Mouse (Mus musculus) heart, postnatal 0 days (tissue): ENCODE results near the gene Slc16a10.

ENCODE experiments used
- CTCF ChIP-seq: IDR thresholded peaks from 2 replicates; pipeline ENCODE4 v1.5.1; 2016; ENCODE audit warnings: antibody characterized with exemption, control low read depth, low read depth
- EP300 ChIP-seq: IDR thresholded peaks from 2 replicates; pipeline ENCODE4 v1.6.1; 2016; ENCODE audit warnings: antibody characterized with exemption, low read depth

DNA sequence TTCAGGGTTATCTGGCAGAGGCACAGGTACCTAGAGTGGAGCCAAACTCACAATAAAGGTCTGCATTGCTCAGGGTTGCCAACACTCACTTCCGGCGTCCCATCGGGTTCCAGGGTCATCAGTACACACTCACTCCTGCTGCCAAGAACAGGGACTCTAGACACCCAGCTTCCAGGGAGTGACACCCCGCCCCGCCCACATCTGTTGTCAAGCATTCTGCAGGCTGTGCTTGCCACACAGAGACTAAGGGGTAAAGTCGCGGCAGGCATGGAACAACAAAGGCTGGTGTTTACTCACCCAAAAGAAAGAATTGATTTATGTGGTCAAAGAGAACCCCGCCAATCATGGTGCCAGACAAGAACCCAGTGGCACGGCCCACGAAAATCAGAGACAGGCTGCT is 135.1 kb downstream of the Slc16a10 start:
- TF ChIP-seq CTCF = no peak
- TF ChIP-seq EP300 = no peak
